10 mouse cellular contexts compared by ENCODE assay signal in the genomic region with DNA sequence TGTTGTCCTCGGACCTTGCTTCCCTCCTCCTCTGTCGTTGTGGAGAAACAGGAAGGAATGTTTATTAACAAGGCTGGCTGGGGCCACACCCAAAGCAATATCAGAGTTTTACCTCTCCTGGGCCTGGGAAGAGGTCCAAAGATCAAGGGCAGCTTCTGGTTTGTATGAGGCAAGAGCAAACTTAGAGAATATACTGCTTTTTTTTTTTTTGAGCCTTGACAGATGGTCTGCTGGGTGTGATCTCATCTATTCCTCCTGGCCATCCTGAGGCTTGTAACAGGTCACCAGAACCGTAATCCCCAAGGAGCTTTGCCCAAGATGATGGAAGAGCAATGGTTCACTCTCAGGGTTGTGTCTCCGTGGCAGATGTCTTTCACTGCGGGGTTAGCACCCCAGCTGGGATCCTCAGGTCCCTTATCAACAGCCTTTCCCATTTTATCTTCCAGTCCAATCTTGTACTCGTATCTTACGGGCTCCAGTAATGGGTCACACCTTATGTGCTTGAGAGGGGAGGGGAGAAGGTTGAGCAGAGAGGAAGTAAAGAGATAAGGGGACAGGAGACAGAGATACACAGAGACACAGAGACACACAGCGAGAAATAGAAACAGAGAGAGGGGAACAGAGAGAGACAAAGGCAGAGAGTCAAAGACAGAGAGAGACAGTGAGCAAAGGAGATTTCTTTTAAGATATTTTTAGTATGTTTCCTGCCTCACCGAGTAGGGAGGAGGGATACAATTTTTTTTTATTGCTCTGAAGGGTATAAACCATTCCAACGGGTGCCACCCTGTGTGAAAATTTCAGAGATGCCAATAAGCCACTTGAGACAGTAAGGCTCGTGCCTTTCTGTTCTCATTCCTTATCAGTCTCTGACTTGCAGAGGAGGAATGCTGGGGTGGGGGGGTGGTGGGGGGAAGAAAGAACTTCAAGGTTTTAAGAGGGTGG.
DNase-seq lines count a peak whose midpoint lies in the region; ATAC-seq and TF ChIP-seq lines count a peak whose summit lies in the region.
"Had no signal": no experiment of that assay in that cellular context is flagged by ENCODE, and none has a peak within 500 bp of the region (broad histone marks: within the 10 kb centered on the region; RNA-seq: fewer than 3 reads in every experiment).

No protein-coding gene starts in this region.

- no peak for DNase-seq in heart, adult 2 months
- no peak for DNase-seq in G1E (ENCODE audit: low spot score)
- peak; percentile 5 to 31 for DNase-seq in cerebellum, postnatal 14 days
- no peak for DNase-seq in gastrocnemius, postnatal 14 days
- no peak for DNase-seq in adrenal gland, postnatal 36 days
- no peak for DNase-seq in midbrain, embryonic 10.5 days (ENCODE audit: low spot score)
- DNase-seq: adrenal gland, adult 8-10 months; kidney, postnatal 14 days had no signal

- TF ChIP-seq CTCF in heart, adult 2 months (IDR thresholded peaks at IDR 0.05), result no peak
- TF ChIP-seq CTCF in G1E (IDR thresholded peaks at IDR 0.05; ENCODE audit: low read depth, low read length), result no peak

- 14% methylated on average over 11 of the region's 11 CpGs for WGBS in heart, embryonic 11.5 days (ENCODE audit: insufficient replicate concordance)
- WGBS in heart, adult 2 months, result 18% methylated on average over 11 of the region's 11 CpGs
- WGBS in lung, embryonic 15.5 days, result 12% methylated on average over 11 of the region's 11 CpGs
- 78% methylated on average over 11 of the region's 11 CpGs for WGBS in midbrain, embryonic 10.5 days

- H3K27ac ChIP-seq in heart, embryonic 11.5 days (ENCODE audit: low read depth, low read length), result no peak overlapping the region
- H3K27ac ChIP-seq in heart, adult 2 months, result no peak overlapping the region
- peak overlapping the region; percentile 87 for H3K27ac ChIP-seq in lung, embryonic 15.5 days
- H3K27ac ChIP-seq in midbrain, embryonic 10.5 days (replicated peaks), result no peak overlapping the region

- no peaks in the 10 kb centered on the region for H3K36me3 ChIP-seq in heart, embryonic 11.5 days (ENCODE audit: control insufficient read depth, insufficient read depth, low read length)
- H3K36me3 ChIP-seq in heart, adult 2 months (ENCODE audit: control insufficient read depth, insufficient read depth, low read length), result no peaks in the 10 kb centered on the region
- H3K36me3 ChIP-seq in G1E (replicated peaks), result no peaks in the 10 kb centered on the region
- no peaks in the 10 kb centered on the region for H3K36me3 ChIP-seq in lung, embryonic 15.5 days
- H3K36me3 ChIP-seq in midbrain, embryonic 10.5 days, result no peaks in the 10 kb centered on the region

- no peak for TF ChIP-seq EP300 in heart, adult 2 months (IDR thresholded peaks at IDR 0.05; ENCODE audit: insufficient read depth, low read depth, low read length)

- H3K79me2 ChIP-seq in heart, adult 2 months (replicated peaks; ENCODE audit: control insufficient read depth, insufficient read depth, low read length), result no peaks in the 10 kb centered on the region

- no peaks in the 10 kb centered on the region for H3K27me3 ChIP-seq in heart, embryonic 11.5 days (ENCODE audit: control insufficient read depth, insufficient read depth, low read length)
- no peaks in the 10 kb centered on the region for H3K27me3 ChIP-seq in heart, adult 2 months (ENCODE audit: control insufficient read depth, insufficient read depth, low read length)
- no peaks in the 10 kb centered on the region for H3K27me3 ChIP-seq in G1E (ENCODE audit: insufficient read depth, low read length)
- no peaks in the 10 kb centered on the region for H3K27me3 ChIP-seq in lung, embryonic 15.5 days
- no peaks in the 10 kb centered on the region for H3K27me3 ChIP-seq in midbrain, embryonic 10.5 days (ENCODE audit: low read depth, poor library complexity, severe bottlenecking)

- intact Hi-C loops in heart, adult 2 months (cut with DNase I), result loop anchor here (10.0 kb wide), 1 partner anchor 301 kb away; no protein-coding TSS in a partner anchor
- intact Hi-C loops in gastrocnemius, postnatal 14 days (cut with DNase I; ENCODE audit: low total_unique reads), result no loop called here

- H3K4me3 ChIP-seq in heart, embryonic 11.5 days (ENCODE audit: low read depth, low read length), result no peak overlapping the region
- H3K4me3 ChIP-seq in heart, adult 2 months, result no peak overlapping the region
- H3K4me3 ChIP-seq in G1E (ENCODE audit: low read depth, low read length), result no peak overlapping the region
- H3K4me3 ChIP-seq in lung, embryonic 15.5 days, result no peak overlapping the region
- H3K4me3 ChIP-seq in midbrain, embryonic 10.5 days, result no peak overlapping the region

- H3K9me3 ChIP-seq in heart, embryonic 11.5 days (replicated peaks; ENCODE audit: control insufficient read depth, low read length), result no peaks in the 10 kb centered on the region
- peaks cover 18% of the 10 kb centered on the region for H3K9me3 ChIP-seq in G1E (replicated peaks)
- no peaks in the 10 kb centered on the region for H3K9me3 ChIP-seq in lung, embryonic 15.5 days
- H3K9me3 ChIP-seq in midbrain, embryonic 10.5 days (replicated peaks), result no peaks in the 10 kb centered on the region

- no peak overlapping the region for H3K9ac ChIP-seq in heart, embryonic 11.5 days (ENCODE audit: low read depth, low read length)
- no peak overlapping the region for H3K9ac ChIP-seq in heart, adult 2 months (ENCODE audit: low read depth, low read length)
- H3K9ac ChIP-seq in lung, embryonic 15.5 days, result no peak overlapping the region

- peaks cover 10% of the 10 kb centered on the region for H3K4me1 ChIP-seq in heart, embryonic 11.5 days (ENCODE audit: control insufficient read depth, insufficient read depth, low read length)
- H3K4me1 ChIP-seq in heart, adult 2 months (ENCODE audit: control insufficient read depth, insufficient read depth, low read length), result peaks cover 3% of the 10 kb centered on the region; the same call in 1 of the 2 replicates
- H3K4me1 ChIP-seq in G1E (ENCODE audit: insufficient read depth, low read depth, low read length), result no peaks in the 10 kb centered on the region
- H3K4me1 ChIP-seq in lung, embryonic 15.5 days, result peaks cover 8% of the 10 kb centered on the region
- no peaks in the 10 kb centered on the region for H3K4me1 ChIP-seq in midbrain, embryonic 10.5 days

- ATAC-seq in heart, embryonic 11.5 days (replicated peaks; ENCODE audit: insufficient number of reproducible peaks, low FRiP score, low TSS enrichment), result no peak
- ATAC-seq in G1E (ENCODE audit: extremely low read depth, insufficient number of reproducible peaks, low FRiP score, poor library complexity, severe bottlenecking), result peak; percentile 72
- ATAC-seq in lung, embryonic 15.5 days (ENCODE audit: borderline replicate concordance, extremely low read depth, low FRiP score, low TSS enrichment), result peak; percentile 87

- no peak for TF ChIP-seq POLR2A in heart, adult 2 months (IDR thresholded peaks at IDR 0.05; ENCODE audit: insufficient read depth, low read depth, low read length)

- H3K4me2 ChIP-seq in heart, embryonic 11.5 days, result peak overlapping the region; percentile 15; the same call in 1 of the 2 replicates
- H3K4me2 ChIP-seq in lung, embryonic 15.5 days, result peak overlapping the region; percentile 25; the same call in 1 of the 2 replicates

Comparison
In these comparisons a context has a peak if more than half of its experiments do, and no peak if none do; other contexts are left out.
1. DNase-seq: peak in cerebellum, postnatal 14 days (2 of 2); none in heart, adult 2 months (0 of 2), G1E (single experiment), gastrocnemius, postnatal 14 days (single experiment), adrenal gland, postnatal 36 days (0 of 2) and midbrain, embryonic 10.5 days (single experiment).